Mouse (Mus musculus) stomach, postnatal 0 days (tissue): ENCODE measurements around the gene Ube2e2.

ENCODE experiments used
- CTCF ChIP-seq: IDR thresholded peaks from 2 replicates; pipeline ENCODE4 v1.5.1; 2016; ENCODE audit warnings: antibody characterized with exemption, low read depth, mild to moderate bottlenecking, moderate library complexity
- EP300 ChIP-seq: optimal IDR thresholded peaks from 2 replicates; pipeline ENCODE3; 2016; ENCODE audit warnings: antibody characterized with exemption

DNA sequence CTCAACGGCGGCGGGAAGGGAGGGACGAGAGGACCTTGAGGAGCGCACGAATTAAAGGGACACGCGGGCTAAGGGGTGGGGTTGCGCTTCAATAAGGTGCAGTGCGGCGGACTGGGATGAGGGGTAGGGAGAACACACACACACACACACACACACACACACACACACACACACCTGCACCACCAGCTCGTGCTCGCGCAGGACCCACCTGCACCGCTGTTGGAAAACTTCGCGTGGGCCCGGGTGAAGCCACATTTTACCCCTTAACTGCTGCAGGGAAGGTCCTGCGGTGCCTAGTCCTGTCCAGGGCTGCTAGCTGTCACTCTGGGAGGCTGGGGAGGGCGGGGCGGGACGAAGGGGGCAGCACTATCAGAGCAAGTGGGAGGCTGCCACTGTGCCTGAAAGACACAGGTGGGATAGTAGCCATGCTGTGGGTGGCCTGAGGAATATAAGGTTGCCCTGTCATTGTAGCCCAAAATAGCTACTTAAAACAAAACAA lies at the start of gene Ube2e2:
- no peak for TF ChIP-seq CTCF
- TF ChIP-seq EP300: no peak
